Mouse (Mus musculus) megakaryocyte-erythroid progenitor cell, adult 5-6 weeks (primary cell): ENCODE measurements around the gene Sytl3. TPM values are rescaled to one million over a fixed set of nuclear protein-coding genes. Genes with fewer than 3 reads are reported as not detected.
"Not testable (repeated sequence)": the region's sequence is repeated elsewhere in the genome, so short reads cannot be mapped to it uniquely, and the experiment has no call there.

Experiments
- ATAC-seq: replicated peaks from 2 replicates; pipeline ENCODE4 v1.8.0; 2016; ENCODE audit warnings: mild to moderate bottlenecking, inconsistent platforms; ENCODE audit not compliant: severe bottlenecking, poor library complexity, low FRiP score, low TSS enrichment
- total RNA-seq, 2 experiments: library from RNA; stranded (forward) in 1 of 2; stranded (reverse) in 1 of 2; fragments of 200-1000, 215-1000 nt in 1 of 2; fragments of >200 nt in 1 of 2; fragmentation: Nextera tagmentation in 1 of 2; gene quantifications; 2 replicates each; pipeline ENCODE4 v1.2.3; 2014 to 2017

Gene Sytl3
- total RNA-seq, 2 experiments from 2014 or later = 4.2 TPM; not detected in 1

DNA sequence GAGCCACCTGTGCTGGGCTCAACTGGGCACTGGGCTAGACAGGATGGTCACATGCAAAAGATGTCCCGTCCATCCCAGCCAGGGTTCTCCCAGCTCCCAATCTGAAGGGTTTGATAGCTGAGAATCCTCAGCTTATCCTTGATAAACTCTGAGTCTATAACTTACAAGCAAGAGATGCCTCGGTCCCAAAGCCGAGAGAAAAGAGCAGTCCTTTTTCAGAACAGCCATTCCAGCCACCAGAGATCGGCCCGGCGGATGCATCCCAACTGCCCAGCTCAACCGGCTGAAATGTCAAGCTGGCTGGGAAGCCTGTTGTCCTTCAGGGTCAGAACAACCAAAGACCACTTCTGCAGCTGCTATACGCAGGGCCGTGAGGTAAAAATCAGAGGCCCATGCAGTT is 14.7 kb upstream of the Sytl3 start:
- ATAC-seq = not testable (repeated sequence)

DNA sequence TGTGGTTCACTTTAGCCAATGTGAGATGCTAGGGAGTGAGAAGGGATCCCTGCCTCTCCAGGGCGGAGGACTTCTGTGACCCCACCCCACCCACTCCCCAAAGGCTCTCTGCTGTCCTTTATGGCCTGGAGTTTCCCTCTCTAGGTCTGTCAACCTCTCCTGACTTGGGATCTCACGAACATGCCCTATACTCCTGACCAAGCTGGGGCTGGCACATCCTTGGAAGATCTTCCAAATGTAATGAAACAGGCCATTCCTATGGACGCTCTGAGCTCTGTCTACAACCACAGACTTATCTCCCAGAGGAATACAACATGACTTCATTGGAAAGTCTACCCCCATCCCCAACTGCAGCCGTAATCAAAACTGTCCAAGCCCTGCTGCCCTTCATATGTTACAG is 14.2 kb upstream of the Sytl3 start:
- not testable (repeated sequence) for ATAC-seq

DNA sequence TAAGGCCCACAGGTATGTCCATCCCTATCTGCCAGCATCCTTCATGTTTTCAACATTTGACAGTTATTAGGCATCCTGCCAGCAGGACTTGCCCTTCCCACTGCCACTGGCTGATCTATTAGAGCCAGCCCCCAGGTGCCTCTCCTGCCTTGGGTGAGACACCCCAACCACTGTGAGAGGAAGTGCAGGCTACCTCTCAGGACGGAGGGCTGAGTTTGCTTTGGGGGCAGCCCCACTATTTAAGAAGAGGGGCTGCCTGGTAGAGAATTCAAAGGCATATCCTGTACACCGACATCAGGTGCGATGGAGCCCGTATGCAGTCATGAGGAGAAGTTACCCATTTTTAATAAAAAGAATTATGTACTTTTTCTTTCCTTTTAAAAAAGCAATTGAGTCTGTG is 13.2 kb upstream of the Sytl3 start:
- ATAC-seq = not testable (repeated sequence)

DNA sequence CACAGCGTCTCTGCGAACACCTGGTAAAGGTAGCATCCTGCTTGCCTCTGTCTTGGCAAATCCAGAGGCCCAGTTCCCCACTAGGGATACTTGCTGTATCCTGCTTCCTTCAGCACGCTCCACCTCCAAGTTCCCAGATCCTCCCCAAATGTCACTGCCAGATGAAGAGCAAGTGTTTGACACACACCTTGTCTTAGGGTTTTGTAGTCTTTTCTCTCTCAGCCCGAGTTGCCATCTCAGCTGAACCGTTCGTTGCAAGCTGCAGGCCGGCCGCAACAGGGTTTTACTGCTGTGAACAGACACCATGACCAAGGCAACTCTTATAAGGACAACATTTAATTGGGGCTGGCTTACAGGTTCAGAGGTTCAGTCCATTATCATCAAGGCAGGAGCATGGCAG is 12.1 kb upstream of the Sytl3 start:
- ATAC-seq = not testable (repeated sequence)

DNA sequence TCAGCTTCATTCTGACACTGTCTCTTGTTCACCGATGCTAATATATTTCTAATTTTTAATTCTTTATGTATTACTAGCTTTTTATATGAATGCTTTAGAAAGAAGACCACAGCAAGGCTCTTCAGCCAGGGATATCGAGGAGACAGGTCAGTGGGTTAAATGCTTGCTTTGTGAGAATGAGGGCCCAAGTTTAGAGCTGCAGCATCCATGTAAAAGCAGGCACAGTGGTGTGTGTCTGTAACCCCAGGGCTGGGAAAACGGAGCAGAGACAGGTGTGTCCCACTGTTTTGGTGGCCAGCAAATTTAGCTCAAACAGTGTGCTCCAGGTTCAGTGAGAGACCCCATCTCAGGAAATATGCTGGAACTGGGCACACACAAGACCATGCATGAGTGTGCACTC is 11.4 kb upstream of the Sytl3 start:
- not testable (repeated sequence) for ATAC-seq

- ATAC-seq = not testable (repeated sequence)
Observed at GRCm38 (mm10) chr17:6650904-6651565, 7.9 kb upstream of the Sytl3 start.

DNA sequence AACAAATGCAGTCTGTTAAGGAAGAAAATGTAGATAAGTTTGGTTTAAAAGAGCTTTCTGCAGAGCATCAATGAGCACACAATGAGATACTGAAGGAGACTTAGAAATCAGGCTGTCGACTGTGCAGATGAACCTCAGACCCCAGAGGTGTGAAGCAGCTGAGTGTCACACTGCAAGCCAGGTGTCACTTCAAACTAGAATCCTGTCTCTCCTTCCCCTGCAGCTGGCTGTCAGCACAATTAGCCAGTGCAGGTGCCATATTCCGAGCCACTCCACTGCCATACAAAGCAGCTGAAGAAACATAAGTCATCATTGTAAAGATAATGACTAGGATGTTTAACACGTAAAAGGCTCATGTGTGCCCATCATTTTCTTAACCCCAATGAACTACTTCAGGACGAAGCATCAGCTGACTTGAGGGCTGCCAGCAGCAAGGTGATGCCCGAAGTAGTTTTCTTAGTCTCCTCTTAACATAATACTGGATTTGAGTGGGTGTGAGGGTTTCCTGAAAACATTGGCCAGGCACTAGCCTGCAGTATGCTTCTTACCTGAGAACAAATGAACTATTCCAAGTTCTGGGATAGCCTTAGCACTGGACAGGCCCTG is 5.4 kb upstream of the Sytl3 start:
- not testable (repeated sequence) for ATAC-seq

GRCm38 (mm10) chr17:6655087-6655511 is 3.8 kb upstream of the Sytl3 start:
- peak; percentile 83 for ATAC-seq

- peak; percentile 97 for ATAC-seq
Observed at GRCm38 (mm10) chr17:6655567-6656281, 3.2 kb upstream of the Sytl3 start, which contains the start of gene Dynlt1f. Gene Dynlt1f (minus strand): TSS chr17:6655900.

DNA sequence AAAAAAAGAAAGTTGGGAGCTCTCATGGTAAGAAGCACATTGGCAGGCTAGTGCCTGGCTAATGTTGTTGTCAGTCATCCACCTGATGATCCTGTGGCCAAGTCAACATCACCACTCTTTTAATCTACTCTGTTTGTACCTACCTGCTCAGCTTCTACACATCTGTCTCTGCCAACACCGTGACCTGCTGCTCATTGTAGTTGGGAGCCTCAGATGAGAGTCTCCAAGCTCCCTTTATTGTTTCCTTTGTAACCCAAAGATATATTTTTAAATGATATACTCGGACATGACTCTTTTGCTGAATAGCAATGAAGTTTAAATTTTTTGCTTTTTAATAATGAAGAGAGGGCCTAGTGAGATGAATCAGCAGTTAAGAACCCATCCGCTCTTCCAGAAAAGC is 2.4 kb upstream of the Sytl3 start:
- not testable (repeated sequence) for ATAC-seq

DNA sequence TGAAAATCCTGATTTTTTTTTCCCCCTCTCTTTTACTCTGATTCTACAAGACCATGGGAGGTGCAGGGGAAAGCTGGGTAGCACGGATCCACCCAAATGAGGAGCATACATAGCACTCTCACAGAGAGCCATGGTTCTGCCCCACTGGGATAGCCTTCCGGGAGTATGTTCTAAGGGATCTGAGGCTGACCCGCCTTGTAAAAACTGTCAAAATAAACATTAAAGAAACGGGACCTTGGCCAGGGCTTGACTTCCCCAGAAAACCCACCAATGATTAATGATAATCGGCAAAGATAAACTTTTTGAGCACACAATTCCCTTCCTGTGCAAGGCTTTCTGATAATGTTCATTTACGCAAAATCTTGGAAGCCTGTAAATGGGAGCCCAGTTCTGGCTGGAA is 1.7 kb downstream of the Sytl3 start:
- ATAC-seq = not testable (repeated sequence)

DNA sequence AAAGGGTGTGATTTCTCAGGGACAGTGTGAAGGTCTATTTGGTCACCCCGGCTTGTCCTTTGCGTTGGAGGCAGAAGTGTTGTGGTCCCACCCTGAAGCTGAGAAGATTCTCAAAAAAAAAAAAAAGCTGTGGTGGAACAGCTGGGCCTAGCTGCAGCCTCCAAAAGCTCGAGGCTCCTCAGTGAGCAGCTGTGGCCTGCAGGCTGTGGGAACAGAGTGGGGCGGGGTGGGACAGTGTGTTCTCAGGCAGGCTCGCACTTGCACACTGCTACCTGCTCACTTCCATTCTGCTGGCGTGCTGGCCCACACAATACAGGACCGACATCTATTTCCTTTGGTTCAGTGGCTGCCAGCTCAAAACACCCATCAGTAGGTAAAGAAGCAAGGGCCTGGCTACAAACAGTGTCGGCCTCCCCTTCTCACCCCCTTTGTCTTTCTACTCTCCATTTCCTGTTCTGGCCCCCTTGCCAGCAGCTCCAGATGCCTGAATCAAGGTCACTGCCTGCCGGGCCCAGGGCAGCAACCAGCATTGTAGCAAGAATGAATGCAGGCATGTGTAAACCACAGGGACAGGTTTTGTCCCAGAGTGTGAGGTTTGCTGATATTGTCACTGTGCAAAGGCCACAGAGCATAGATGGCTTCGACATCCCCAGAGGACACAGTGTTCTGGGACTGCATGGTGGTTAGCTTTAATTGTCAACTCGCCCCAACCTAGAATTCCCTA is 2.4 kb downstream of the Sytl3 start:
- ATAC-seq = not testable (repeated sequence)

- ATAC-seq = not testable (repeated sequence)
Observed at GRCm38 (mm10) chr17:6662840-6663239, 3.9 kb downstream of the Sytl3 start.

DNA sequence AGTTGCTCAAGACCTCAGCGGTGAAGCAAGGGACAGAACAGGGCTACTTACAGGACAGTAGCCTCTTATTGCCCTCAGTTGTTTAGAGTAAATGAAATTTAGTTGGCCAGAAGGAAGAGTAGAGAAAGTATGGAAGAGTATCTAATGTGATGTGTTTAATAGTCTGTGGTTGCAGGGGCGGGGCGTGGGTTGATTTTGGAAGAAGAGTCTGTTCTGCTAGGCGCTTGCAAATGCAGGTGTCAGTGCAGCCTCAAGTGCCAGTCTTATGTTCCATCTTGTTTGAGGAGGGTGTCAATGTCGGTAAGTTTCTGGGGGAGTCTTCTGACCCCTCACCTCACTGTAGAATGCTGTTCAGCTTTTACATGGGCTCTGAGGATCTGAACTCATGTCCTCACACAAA is 6.5 kb downstream of the Sytl3 start:
- not testable (repeated sequence) for ATAC-seq

DNA sequence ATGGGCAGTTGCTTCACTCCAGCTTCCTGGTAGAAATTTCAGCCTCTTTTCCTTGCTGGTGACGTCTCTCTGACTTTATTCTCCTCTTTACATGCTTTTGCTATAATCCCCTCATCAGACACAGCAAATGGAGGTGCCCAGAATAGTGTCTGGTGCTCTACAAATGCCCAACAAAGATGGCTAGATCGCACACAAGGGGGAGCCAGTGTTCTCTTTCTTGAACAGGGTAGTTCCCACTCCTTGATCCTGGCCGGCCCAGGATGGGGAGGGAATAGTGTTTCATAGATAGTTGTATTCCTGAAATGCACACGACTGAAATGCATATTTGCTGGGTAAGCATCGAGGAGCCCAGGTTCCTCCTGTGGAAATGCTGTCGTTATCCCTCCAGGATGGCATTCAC is 9.6 kb downstream of the Sytl3 start:
- ATAC-seq = 0 out of 2 replicates have a peak, but pooled peaks have one; percentile 44

- not testable (repeated sequence) for ATAC-seq
Observed at GRCm38 (mm10) chr17:6674297-6674696, 15.4 kb downstream of the Sytl3 start.

GRCm38 (mm10) chr17:6678063-6678462 is 19.2 kb downstream of the Sytl3 start:
- ATAC-seq = not testable (repeated sequence)

DNA sequence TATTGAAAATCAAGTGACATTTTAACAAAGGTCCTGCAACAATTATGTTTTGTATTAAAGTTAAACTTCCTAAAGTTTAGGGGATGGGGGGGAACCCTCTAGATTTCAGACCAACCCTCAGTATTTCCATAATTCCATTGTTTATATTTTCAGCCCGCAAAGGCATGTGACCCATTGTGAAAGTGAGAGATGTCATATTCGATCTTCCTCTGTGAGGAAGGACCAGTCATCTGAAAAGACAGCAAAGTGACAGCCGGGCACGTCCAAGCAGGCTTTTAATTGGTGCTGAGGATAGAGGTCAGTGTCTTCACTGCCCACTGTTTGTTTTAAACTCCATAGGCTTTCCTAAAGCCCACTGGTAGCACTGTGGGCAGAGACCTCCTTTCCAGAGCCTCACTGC is 22.8 kb downstream of the Sytl3 start:
- not testable (repeated sequence) for ATAC-seq

DNA sequence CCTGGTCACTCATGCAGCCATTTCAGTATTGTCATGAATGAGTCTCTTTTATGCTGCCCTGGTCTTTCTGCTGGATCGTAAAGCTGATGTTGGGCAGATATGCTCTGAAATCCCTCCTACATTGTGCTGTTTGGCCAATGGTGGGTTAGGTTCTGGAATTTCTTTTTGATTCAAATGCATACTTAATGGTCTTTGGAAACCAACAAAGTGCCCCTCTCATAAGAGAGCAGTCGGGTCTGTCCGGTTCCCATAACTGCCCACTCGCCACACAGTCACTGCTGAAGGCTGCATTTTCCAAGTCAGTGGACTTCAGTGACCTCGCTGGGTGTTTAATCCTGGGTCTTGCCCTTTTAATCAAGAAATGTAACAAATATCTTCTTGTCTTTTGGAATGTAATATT is 24.8 kb downstream of the Sytl3 start:
- not testable (repeated sequence) for ATAC-seq
